Mouse (Mus musculus) neural tube, embryonic 15.5 days (tissue): Measurements from ENCODE around the gene Oaz2. TPM values are rescaled to one million over a fixed set of nuclear protein-coding genes. Genes with fewer than 3 reads are reported as not detected.

ENCODE experiments used
- ATAC-seq: fragments of 200-750 bp; cut with Nextera tagmentation; 2 replicates; pipeline ENCODE4 v1.8.0; 2017; ENCODE audit warnings: mild to moderate bottlenecking, moderate TSS enrichment, moderate library complexity; ENCODE audit not compliant: low FRiP score
- H3K27ac ChIP-seq: fragments of 300-500 bp; sonication (generic); replicated peaks from 2 replicates; pipeline ENCODE4 v1.5.1; 2015; ENCODE audit warnings: mild to moderate bottlenecking, inconsistent platforms
- H3K27me3 ChIP-seq: fragments of 300-500 bp; sonication (generic); replicated peaks from 2 replicates; pipeline ENCODE4 v1.6.1; 2015; ENCODE audit warnings: inconsistent platforms
- H3K36me3 ChIP-seq: fragments of 300-500 bp; sonication (generic); 2 replicates; pipeline ENCODE4 v1.6.1; 2015; ENCODE audit warnings: inconsistent platforms
- H3K4me1 ChIP-seq: fragments of 300-500 bp; sonication (generic); 2 replicates; pipeline ENCODE4 v1.6.1; 2015; ENCODE audit warnings: inconsistent platforms
- H3K4me2 ChIP-seq: fragments of 300-500 bp; sonication (generic); 2 replicates; pipeline ENCODE4 v1.6.1; 2015; ENCODE audit warnings: inconsistent platforms, mild to moderate bottlenecking, moderate library complexity
- H3K4me3 ChIP-seq: fragments of 300-500 bp; sonication (generic); replicated peaks from 2 replicates; pipeline ENCODE4 v1.5.1; 2015; ENCODE audit warnings: mild to moderate bottlenecking, inconsistent platforms
- H3K9ac ChIP-seq: fragments of 300-500 bp; sonication (generic); replicated peaks from 2 replicates; pipeline ENCODE4 v1.6.1; 2015; ENCODE audit warnings: mild to moderate bottlenecking, inconsistent platforms
- H3K9me3 ChIP-seq: fragments of 300-500 bp; sonication (generic); replicated peaks from 2 replicates; pipeline ENCODE4 v1.6.1; 2016; ENCODE audit warnings: inconsistent platforms
- WGBS: fragments of 180-500 bp; shearing (Covaris S2); methylation state at CpG from one replicate; pipeline ENCODE4 v1.1.7; 2015; ENCODE audit warnings: mixed read lengths; 5-methylcytosine and 5-hydroxymethylcytosine counted together
- polyA plus RNA-seq: library from polyadenylated mRNA; unstranded; fragments of >200 nt; fragmentation: Nextera tagmentation; extraction: Ambion mirVana; gene quantifications from 2 replicates; pipeline ENCODE4 v1.2.1, GENCODE M21; 2015

Gene Oaz2
- 383 and 395 TPM in 2 replicates for polyA plus RNA-seq

DNA sequence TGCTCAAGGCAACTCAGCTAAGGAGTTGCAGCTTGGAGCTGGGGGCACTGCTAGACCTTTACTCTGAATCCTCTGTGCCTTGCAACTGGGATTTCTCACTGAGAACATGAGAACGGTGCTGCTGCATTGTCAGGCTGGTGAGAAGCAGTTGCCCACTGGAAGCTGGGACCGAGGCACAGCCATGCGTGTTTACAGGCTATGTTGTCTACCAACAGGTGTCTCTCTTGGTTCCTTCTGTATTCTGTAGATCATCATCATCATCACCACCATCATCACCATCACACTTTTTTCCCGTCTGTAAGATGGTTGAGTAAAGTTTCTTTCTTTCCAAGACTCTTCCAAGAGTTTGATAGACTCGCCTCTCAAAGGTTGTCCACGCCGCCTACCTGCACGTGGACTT, at the start of gene Oaz2:
TSS of gene Oaz2 (plus strand) at position 301 of the 400 bp plus-strand sequence.
- no peaks in the 10 kb centered on the region for H3K36me3 ChIP-seq
- no peak within 1 kb of the TSS for H3K4me2 ChIP-seq
- no peaks in the 10 kb centered on the region for H3K4me1 ChIP-seq
- no peak within 1 kb of the TSS for H3K9ac ChIP-seq
- H3K4me3 ChIP-seq = no peak within 1 kb of the TSS
- 96% methylated on average over 8 of the region's 8 CpGs for WGBS
- no peak within 1 kb of the TSS for H3K27ac ChIP-seq
- no peak for ATAC-seq
- no peaks in the 10 kb centered on the region for H3K27me3 ChIP-seq
- H3K9me3 ChIP-seq = no peaks in the 10 kb centered on the region

DNA sequence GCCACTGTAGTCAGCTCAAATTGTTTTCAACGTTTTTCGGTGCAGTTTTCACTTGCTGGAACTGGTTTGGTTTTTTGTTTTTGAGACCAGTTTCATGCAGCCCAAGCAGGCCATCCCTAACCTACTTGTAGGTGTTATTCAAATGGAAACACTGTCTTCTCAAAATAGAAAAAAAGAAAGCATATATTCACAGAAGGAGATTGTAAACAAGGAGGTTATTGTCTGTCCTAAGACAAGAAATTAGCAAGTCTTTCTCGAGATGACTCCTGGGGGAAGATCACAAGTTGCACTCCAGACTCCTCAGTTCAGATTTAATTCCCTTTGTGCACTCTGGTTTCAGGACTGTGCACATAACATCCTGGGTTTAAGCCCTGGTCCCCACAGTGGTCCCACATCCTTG, 48.5 kb upstream of the Oaz2 start:
- no peak for ATAC-seq
- H3K4me1 ChIP-seq = no peaks in the 10 kb centered on the region
- no peak overlapping the region for H3K4me3 ChIP-seq
- no peak overlapping the region for H3K27ac ChIP-seq
- H3K9ac ChIP-seq = no peak overlapping the region
- WGBS = 64% methylated on average over 3 of the region's 3 CpGs
- H3K9me3 ChIP-seq = no peaks in the 10 kb centered on the region
- H3K27me3 ChIP-seq = no peaks in the 10 kb centered on the region
- H3K4me2 ChIP-seq = no peak overlapping the region
- no peaks in the 10 kb centered on the region for H3K36me3 ChIP-seq

GRCm38 (mm10) chr9:65621196-65621595, 46.6 kb upstream of the Oaz2 start:
- no peak for ATAC-seq
- Histone ChIP-seq H3K9ac (no peak overlapping the region), H3K4me1 (no peaks in the 10 kb centered on the region), H3K27ac (no peak overlapping the region), H3K4me2 (no peak overlapping the region), H3K9me3 (no peaks in the 10 kb centered on the region), H3K36me3 (no peaks in the 10 kb centered on the region), H3K4me3 (no peak overlapping the region), H3K27me3 (0 out of 2 replicates have a peak, but pooled peaks cover under 1% of the 10 kb centered on the region)
- WGBS = 91% methylated on average over 4 of the region's 4 CpGs

GRCm38 (mm10) chr9:65621666-65622065, 46.1 kb upstream of the Oaz2 start:
- 84% methylated on average over 2 of the region's 2 CpGs for WGBS
- no peak for ATAC-seq
- Histone ChIP-seq H3K27ac (no peak overlapping the region), H3K4me2 (no peak overlapping the region), H3K4me1 (no peaks in the 10 kb centered on the region), H3K9ac (no peak overlapping the region), H3K27me3 (0 out of 2 replicates have a peak, but pooled peaks cover 3% of the 10 kb centered on the region), H3K9me3 (no peaks in the 10 kb centered on the region), H3K36me3 (no peaks in the 10 kb centered on the region), H3K4me3 (no peak overlapping the region)

- no peaks in the 10 kb centered on the region for H3K4me1 ChIP-seq
- ATAC-seq = no peak
- no peaks in the 10 kb centered on the region for H3K9me3 ChIP-seq
- 92% methylated on average over 5 of the region's 5 CpGs for WGBS
- H3K36me3 ChIP-seq = no peaks in the 10 kb centered on the region
- no peak overlapping the region for H3K4me3 ChIP-seq
- no peak overlapping the region for H3K9ac ChIP-seq
- peaks cover 12% of the 10 kb centered on the region; the same call in 1 of the 2 replicates for H3K27me3 ChIP-seq
- no peak overlapping the region for H3K27ac ChIP-seq
- H3K4me2 ChIP-seq = no peak overlapping the region
Observed at GRCm38 (mm10) chr9:65622826-65623225, 45.0 kb upstream of the Oaz2 start.

- no peak for ATAC-seq
- H3K4me3 ChIP-seq = no peak overlapping the region
- H3K27ac ChIP-seq = no peak overlapping the region
- H3K27me3 ChIP-seq = peaks cover 24% of the 10 kb centered on the region
- peaks cover 5% of the 10 kb centered on the region for H3K4me1 ChIP-seq
- H3K9me3 ChIP-seq = no peaks in the 10 kb centered on the region
- H3K4me2 ChIP-seq = no peak overlapping the region
- H3K36me3 ChIP-seq = no peaks in the 10 kb centered on the region
- 75% methylated on average over 2 of the region's 2 CpGs for WGBS
- no peak overlapping the region for H3K9ac ChIP-seq
Observed at GRCm38 (mm10) chr9:65624266-65624665, 43.5 kb upstream of the Oaz2 start.

DNA sequence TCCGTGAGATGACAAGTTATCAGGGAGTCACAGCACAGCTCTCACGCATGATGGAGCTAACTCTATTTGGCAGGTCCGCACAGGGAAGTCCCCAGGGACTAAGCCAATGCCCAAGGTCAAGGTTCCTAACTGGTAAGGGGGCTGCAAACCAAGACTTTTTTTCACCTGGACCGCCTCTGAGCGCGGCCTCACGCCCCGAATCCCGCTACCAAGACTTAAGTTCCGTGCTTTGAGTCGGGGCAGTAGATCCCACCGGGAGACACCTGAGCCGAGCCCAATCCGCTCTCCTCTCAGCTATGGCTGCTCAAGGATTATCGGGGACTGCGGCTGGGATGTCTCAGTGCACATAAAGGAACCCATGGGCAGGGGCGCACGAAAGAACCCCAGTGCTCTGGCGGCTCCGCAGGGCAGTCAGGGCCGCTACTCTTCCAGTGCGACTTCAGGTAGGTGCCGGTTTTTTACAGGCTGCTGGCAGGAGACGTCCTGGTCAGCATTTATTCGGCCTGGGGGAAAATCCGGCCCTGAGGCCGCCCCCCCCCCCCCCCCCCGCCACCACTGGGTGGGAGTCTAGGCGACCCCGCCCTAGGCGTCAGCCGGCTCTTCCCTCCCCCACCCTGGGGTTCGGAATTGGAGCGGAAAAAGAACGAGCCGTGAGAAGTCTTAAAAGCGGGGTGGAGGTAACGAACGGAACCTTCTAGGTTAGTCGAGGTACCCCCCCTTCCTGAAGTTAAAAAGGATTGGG, 38.6 kb upstream of the Oaz2 start, which contains the start of gene Rbpms2:
TSS of gene Rbpms2 (plus strand) at position 624 of the 742 bp plus-strand sequence.
- peaks cover 48% of the 10 kb centered on the region for H3K27me3 ChIP-seq
- H3K9ac ChIP-seq = peak within 1 kb of the TSS; percentile 51
- peaks cover 25% of the 10 kb centered on the region for H3K4me1 ChIP-seq
- peak within 1 kb of the TSS; percentile 56 for H3K4me3 ChIP-seq
- 1% methylated on average over 37 of the region's 40 CpGs for WGBS
- no peaks in the 10 kb centered on the region for H3K9me3 ChIP-seq
- no peak for ATAC-seq
- H3K36me3 ChIP-seq = no peaks in the 10 kb centered on the region
- peak within 1 kb of the TSS; percentile 93 for H3K4me2 ChIP-seq
- H3K27ac ChIP-seq = peak within 1 kb of the TSS; percentile 28; the same call in 1 of the 2 replicates

DNA sequence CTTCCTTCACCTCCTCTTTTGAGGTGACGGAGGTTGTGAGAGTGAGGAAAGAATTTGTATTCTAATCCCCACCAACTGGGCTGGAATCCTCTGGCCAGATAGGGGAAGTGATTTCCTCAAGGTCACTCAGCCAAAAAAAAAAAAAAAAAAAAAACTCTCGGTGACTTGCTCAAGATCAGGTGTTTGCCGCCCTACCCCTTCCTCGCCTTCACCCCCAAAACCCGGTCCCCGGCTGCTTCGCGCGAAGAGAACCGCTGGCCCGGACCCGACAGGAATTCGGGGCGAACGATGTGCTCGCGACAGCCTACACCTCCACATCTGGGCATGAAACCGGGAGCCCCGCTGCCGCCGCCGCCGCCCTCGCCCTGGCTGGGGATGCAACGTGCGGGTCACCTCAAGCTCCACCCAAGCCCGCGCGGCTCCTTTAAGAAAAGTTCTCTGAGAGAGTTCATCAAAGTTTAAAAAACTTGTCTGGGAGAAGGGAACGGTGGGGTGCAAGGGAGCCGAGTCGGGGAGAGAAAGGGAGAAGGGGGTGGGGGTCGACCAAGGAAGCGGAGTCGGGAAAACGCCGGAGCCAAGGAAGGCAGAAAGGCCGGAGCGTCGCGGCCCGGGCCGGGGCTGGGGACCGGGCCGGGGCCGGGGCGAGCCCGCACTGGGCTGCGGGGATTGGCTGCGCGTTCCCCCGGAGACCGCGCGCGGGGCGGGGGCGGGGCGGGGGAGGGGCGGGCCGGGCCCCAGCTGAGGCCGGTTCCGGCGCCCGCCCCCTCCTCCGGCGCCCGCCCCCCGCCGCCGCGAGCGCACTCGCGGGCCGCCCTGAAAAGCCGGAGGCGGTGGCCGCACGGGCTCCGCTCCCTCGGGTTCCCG, 37.8 kb upstream of the Oaz2 start:
- no peak overlapping the region; the same call in 1 of the 2 replicates for H3K27ac ChIP-seq
- no peaks in the 10 kb centered on the region for H3K36me3 ChIP-seq
- H3K4me3 ChIP-seq = peak overlapping the region; percentile 56
- H3K27me3 ChIP-seq = peaks cover 48% of the 10 kb centered on the region
- ATAC-seq = peak; percentile 82
- WGBS = under 1% methylated on average over 62 of the region's 83 CpGs
- H3K4me1 ChIP-seq = peaks cover 25% of the 10 kb centered on the region
- peak overlapping the region; percentile 51 for H3K9ac ChIP-seq
- no peaks in the 10 kb centered on the region for H3K9me3 ChIP-seq
- peak overlapping the region; percentile 93 for H3K4me2 ChIP-seq

- peak overlapping the region; percentile 93 for H3K4me2 ChIP-seq
- H3K36me3 ChIP-seq = no peaks in the 10 kb centered on the region
- under 1% methylated on average over 64 of the region's 78 CpGs for WGBS
- peak overlapping the region; percentile 56 for H3K4me3 ChIP-seq
- peak overlapping the region; percentile 51 for H3K9ac ChIP-seq
- peaks cover 48% of the 10 kb centered on the region for H3K27me3 ChIP-seq
- no peaks in the 10 kb centered on the region for H3K9me3 ChIP-seq
- peak; percentile 63 for ATAC-seq
- 0 out of 2 replicates have a peak overlapping the region, but pooled peaks have one; percentile 28 for H3K27ac ChIP-seq
- H3K4me1 ChIP-seq = peaks cover 25% of the 10 kb centered on the region
Observed at GRCm38 (mm10) chr9:65630631-65631353, 37.0 kb upstream of the Oaz2 start.

GRCm38 (mm10) chr9:65631354-65632021, 36.3 kb upstream of the Oaz2 start:
- H3K9me3 ChIP-seq = no peaks in the 10 kb centered on the region
- peaks cover 25% of the 10 kb centered on the region for H3K4me1 ChIP-seq
- WGBS = 22% methylated on average over 16 of the region's 16 CpGs
- no peak for ATAC-seq
- H3K27me3 ChIP-seq = peaks cover 45% of the 10 kb centered on the region
- H3K27ac ChIP-seq = no peak overlapping the region
- peak overlapping the region; percentile 56 for H3K4me3 ChIP-seq
- no peaks in the 10 kb centered on the region for H3K36me3 ChIP-seq
- H3K4me2 ChIP-seq = peak overlapping the region; percentile 93
- peak overlapping the region; percentile 51; the same call in 1 of the 2 replicates for H3K9ac ChIP-seq

DNA sequence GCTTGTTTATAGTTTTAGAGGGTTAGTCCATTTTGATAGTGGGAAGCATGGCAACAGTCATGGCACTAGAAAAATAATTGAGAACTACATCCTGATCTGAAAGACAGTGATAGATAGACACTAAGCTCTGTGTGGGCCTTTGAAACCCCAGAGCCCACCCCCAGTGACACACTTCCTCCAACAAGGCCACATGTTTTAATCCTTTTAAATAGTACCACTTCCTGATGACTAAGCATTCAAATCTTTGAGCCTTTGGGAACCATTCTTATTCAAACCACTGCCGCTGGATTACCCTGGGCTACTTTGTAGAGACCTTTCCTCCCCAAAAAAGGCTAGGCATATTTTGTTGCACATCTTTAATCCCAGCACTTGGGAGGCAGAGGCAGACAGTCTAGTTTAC, 32.0 kb upstream of the Oaz2 start:
- no peaks in the 10 kb centered on the region for H3K9me3 ChIP-seq
- H3K27ac ChIP-seq = no peak overlapping the region
- no peak overlapping the region for H3K4me2 ChIP-seq
- H3K9ac ChIP-seq = no peak overlapping the region
- H3K27me3 ChIP-seq = peaks cover 20% of the 10 kb centered on the region
- no peak overlapping the region for H3K4me3 ChIP-seq
- peaks cover 10% of the 10 kb centered on the region for H3K4me1 ChIP-seq
- no peaks in the 10 kb centered on the region for H3K36me3 ChIP-seq
- WGBS = 78% methylated on average over 1 of the region's 1 CpGs
- ATAC-seq = no peak
